Mouse (Mus musculus) heart, postnatal 10 days (tissue): ENCODE data around the gene 2610002M06Rik. TPM values are rescaled to one million over a fixed set of nuclear protein-coding genes. Genes with fewer than 3 reads are reported as not detected.

Experiments
- DNase-seq, 2 experiments: peaks; one replicate each; pipeline ENCODE4 v3.0.0; 2021
- intact Hi-C: fragments of 180-260 bp; cut with DNase I; formaldehyde crosslinking; loops from one replicate; pipeline ENCODE4 v1.15.1; 2025
- total RNA-seq, 2 experiments: library from RNA; stranded (reverse); gene quantifications; 2 replicates each; pipeline ENCODE4 v1.2.3; 2021

2610002M06Rik gene
- total RNA-seq = 10 to 100 TPM in 1 of 2 experiments, 1 to 10 TPM in 1; 9.5 to 11.0 TPM

GRCm38 (mm10) chrX:107816218-107816554 lies at the start of gene 2610002M06Rik:
Gene 2610002M06Rik (minus strand): TSS chrX:107816334.
- intact Hi-C loops = loop anchor here (10.0 kb wide), 2 partner anchors 1019 to 1259 kb away; partner anchors contain the start of gene Brwd3
- peak; percentile 89 to 91 for DNase-seq

- intact Hi-C loops = no loop called here
Observed at GRCm38 (mm10) chrX:107858165-107858564, 42.0 kb upstream of the 2610002M06Rik start.

GRCm38 (mm10) chrX:107816726-107817125 lies 592 bp upstream of the 2610002M06Rik start:
- DNase-seq = no peak
- intact Hi-C loops = loop anchor here (10.0 kb wide), 2 partner anchors 1018 to 1258 kb away; partner anchors contain the start of gene Brwd3

More at GRCm38 (mm10) chrX:107858165-107858564, 42.0 kb upstream of the 2610002M06Rik start:
- peak in 1 of 2 experiments; percentile 7 for DNase-seq

GRCm38 (mm10) chrX:107815502-107816217 lies 474 bp downstream of the 2610002M06Rik start:
- DNase-seq = peak; percentile 32 to 45
- intact Hi-C loops = loop anchor here (1.0 to 10.0 kb wide), 3 partner anchors 722 to 1259 kb away; partner anchors contain the start of gene Brwd3

- no peak for DNase-seq
- intact Hi-C loops = loop anchor here (10.0 kb wide), 2 partner anchors 1023 to 1263 kb away; partner anchors contain the start of gene Brwd3
Observed at GRCm38 (mm10) chrX:107812120-107812519, 4.0 kb downstream of the 2610002M06Rik start.

GRCm38 (mm10) chrX:107796919-107797318 lies 19.2 kb downstream of the 2610002M06Rik start:
- intact Hi-C loops = no loop called here
- DNase-seq = no peak

GRCm38 (mm10) chrX:107795785-107796184 lies 20.3 kb downstream of the 2610002M06Rik start:
- DNase-seq = no peak
- intact Hi-C loops = no loop called here

GRCm38 (mm10) chrX:107792290-107792689 lies 23.8 kb downstream of the 2610002M06Rik start, which contains the start of gene Tent5d:
Gene Tent5d (plus strand): TSS chrX:107792590.
- DNase-seq = no peak
- intact Hi-C loops = no loop called here

GRCm38 (mm10) chrX:107790750-107791493 lies 25.2 kb downstream of the 2610002M06Rik start:
- intact Hi-C loops = no loop called here
- peak in 1 of 2 experiments; percentile 5 for DNase-seq

GRCm38 (mm10) chrX:107790136-107790535 lies 26.0 kb downstream of the 2610002M06Rik start:
- intact Hi-C loops = no loop called here

GRCm38 (mm10) chrX:107767896-107768295 lies 48.2 kb downstream of the 2610002M06Rik start:
- DNase-seq = no peak
- intact Hi-C loops = no loop called here

More at GRCm38 (mm10) chrX:107790136-107790535, 26.0 kb downstream of the 2610002M06Rik start:
- DNase-seq = no peak

Other genes with a start within 250 kb of the 2610002M06Rik start
- not detected for gene Tbx22, start 148.4 kb downstream of the 2610002M06Rik start, total RNA-seq
- not detected for gene Tent5d, start 23.7 kb downstream of the 2610002M06Rik start, total RNA-seq
- not detected for gene Gm732, start 132.1 kb upstream of the 2610002M06Rik start, total RNA-seq